Mouse (Mus musculus) splenic B cell, adult 2 months (primary cell): ENCODE data around the gene Gstt1.

Experiments used
- DNase-seq: peaks from one replicate; pipeline ENCODE4 v3.0.0-alpha.2; 2011; ENCODE audit warnings: low read depth, low spot score
- H3K27me3 ChIP-seq: 2 replicates; pipeline ENCODE4 v1.6.1; 2012; ENCODE audit warnings: mild to moderate bottlenecking, low read length, moderate library complexity, mixed read lengths; ENCODE audit not compliant: control insufficient read depth, poor library complexity, insufficient read depth, severe bottlenecking
- H3K36me3 ChIP-seq: 2 replicates; pipeline ENCODE4 v1.6.1; 2012; ENCODE audit warnings: mild to moderate bottlenecking, low read length, moderate library complexity, mixed read lengths; ENCODE audit not compliant: control insufficient read depth, poor library complexity, insufficient read depth, severe bottlenecking

Gene Gstt1

DNA sequence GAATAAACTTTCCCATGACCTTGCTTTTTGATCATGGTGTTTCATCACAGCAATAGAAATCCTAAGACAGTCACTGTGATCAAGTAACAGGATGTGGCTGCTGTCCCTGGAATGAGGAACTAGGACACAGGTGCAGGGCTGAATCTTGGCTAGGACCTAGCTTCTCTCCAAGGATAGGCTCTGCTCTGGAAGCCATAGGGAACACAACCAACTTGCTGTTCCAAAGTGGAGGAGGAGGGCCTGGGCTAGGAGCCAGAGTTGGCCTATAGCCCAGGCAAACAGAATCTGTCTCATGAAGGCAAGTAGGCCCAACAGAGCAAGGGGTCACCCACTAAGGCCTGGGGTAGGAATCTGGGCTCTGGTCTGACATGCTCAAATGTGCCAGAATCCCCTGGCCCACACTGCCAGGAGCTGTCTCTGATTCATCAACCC lies 30.1 kb upstream of the Gstt1 start:
- DNase-seq, result no peak
- H3K36me3 ChIP-seq, result no peaks in the 10 kb centered on the region
- no peaks in the 10 kb centered on the region for H3K27me3 ChIP-seq

DNA sequence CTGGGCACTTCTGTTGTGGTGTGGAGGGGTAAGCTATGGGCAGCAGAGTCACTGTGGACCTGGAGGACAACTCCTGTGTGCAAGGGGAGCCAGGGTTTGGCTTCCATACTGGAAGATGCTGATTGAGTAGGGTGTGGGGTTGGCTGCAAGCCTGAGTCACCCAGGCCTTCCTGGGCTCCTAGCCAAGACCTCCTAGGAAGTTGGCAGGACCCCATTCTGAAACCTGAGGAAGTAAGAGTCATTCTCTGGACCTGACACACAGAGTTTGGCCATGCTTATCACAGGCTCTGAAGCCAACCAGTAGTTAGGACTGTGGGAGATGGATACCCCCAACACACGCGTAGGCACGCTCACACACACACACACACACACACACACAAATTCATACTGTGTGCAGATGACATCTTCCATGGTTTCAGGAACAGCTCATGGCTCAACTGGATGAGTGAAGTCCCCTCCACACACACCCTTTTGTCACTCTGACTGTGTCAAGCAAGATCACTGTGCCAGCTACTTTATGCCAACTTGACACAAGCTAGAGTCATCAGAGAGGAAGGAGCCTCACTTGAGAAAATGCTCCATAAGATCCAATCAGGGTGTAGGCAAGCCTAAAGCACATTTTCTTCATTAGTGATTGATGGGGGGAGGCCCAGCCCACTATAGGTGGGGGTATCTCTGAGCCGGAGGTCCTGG lies 29.4 kb upstream of the Gstt1 start:
- Histone ChIP-seq H3K27me3 (no peaks in the 10 kb centered on the region), H3K36me3 (no peaks in the 10 kb centered on the region)
- no peak for DNase-seq

DNA sequence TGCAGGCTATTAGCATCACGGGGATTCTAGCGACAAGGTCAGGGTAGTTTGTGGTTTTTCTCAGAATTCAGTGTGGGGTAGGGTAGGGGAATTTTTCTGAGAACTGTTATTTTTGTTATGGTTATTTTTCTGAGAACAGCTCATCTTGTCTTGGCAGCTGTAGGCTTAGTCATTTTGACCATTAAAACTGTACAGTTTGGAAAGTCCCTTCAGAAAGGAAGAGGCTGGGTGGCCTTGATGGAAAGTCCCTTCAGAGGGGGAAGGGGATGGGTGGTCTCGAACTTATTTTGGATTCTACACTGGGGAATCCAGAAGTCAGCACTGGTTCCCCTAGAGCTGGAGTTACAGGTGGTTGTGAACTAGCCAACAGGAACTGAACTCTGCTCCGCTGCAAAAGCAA lies 26.1 kb upstream of the Gstt1 start:
- Histone ChIP-seq H3K27me3 (no peaks in the 10 kb centered on the region), H3K36me3 (no peaks in the 10 kb centered on the region)
- DNase-seq, result no peak

DNA sequence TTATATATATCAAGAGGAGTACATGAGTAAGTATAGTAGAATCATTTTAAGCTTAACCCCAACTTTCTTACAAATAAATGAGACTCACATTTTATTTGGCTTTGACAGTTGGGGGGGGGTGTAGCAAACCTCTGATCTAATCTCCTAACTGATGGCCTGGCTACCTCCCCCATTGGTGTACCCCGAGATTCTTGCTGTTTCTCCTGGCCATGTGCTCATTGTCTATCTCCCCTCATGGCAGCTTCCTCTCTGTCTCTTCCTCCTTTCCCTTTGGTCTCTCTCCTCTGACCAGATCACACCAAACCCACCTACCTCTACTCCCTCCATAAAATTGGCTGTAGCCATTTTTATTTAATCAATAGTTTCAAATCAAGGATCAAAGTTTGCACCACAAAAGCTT lies 25.4 kb upstream of the Gstt1 start:
- H3K36me3 ChIP-seq, result no peaks in the 10 kb centered on the region
- H3K27me3 ChIP-seq, result no peaks in the 10 kb centered on the region
- no peak for DNase-seq

DNA sequence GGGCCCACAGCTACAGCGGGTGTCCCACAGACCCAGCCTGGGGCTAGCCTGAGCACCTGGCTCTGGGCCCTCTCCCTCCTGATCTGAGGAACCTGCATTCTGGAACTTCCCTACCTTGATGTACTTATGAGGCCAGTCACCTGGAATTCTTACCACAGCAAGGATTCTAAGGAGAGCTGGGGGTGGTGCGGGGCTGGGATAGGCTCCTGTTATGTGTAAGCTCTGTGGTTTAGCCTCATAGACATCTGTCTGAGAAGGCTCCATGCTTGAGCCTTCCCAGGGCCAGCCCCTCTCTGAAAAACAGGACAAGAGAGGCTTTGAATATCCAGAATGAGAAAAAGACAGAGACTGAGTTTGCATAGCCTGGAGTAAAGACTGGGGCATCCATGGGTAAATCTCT lies 24.1 kb upstream of the Gstt1 start, which contains the start of gene Gstt4:
Gene Gstt4, minus strand, starts transcription at position 101 of the 400 bp plus-strand sequence.
- Histone ChIP-seq H3K27me3 (no peaks in the 10 kb centered on the region), H3K36me3 (no peaks in the 10 kb centered on the region)
- DNase-seq, result no peak

DNA sequence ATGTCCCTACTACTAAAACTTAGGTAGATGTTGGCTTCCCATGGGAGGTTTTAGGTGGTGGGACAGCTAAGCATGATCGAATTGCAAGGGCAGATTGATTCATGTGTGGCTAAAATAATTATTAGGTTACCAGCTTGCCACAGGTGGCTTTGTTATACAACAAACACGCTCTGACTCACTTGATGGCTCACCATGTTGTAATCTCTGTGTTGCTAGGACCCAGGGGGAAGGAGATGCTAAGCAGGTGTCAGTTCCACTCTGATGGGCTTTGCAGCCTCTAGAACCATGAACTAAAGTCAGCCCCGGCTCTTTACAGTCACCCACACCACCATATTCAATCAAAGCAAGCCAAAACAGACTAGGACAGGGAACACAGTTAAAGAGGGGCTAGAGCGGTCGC lies 21.5 kb upstream of the Gstt1 start:
- Histone ChIP-seq H3K36me3 (no peaks in the 10 kb centered on the region), H3K27me3 (no peaks in the 10 kb centered on the region)
- no peak for DNase-seq

DNA sequence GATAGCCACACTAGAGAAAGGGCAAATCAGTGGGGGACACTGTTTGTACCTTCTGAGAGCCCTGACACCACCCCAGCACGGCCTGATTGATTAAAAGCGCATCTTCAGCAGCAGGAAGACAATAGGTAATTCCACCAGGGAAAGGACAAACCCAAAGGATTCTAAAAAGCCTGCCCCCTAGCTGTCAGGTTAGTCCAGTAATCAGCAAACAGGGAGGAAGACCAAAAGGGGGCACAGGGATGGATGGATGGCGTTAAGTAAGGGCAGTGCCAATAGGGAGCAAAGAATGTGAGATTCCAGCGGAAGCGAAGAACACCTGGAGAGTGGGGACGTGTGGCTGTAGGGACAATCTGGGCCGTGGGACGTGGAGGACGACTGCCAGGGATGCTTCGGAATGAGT lies 20.3 kb upstream of the Gstt1 start:
- DNase-seq, result no peak
- Histone ChIP-seq H3K27me3 (no peaks in the 10 kb centered on the region), H3K36me3 (no peaks in the 10 kb centered on the region)

DNA sequence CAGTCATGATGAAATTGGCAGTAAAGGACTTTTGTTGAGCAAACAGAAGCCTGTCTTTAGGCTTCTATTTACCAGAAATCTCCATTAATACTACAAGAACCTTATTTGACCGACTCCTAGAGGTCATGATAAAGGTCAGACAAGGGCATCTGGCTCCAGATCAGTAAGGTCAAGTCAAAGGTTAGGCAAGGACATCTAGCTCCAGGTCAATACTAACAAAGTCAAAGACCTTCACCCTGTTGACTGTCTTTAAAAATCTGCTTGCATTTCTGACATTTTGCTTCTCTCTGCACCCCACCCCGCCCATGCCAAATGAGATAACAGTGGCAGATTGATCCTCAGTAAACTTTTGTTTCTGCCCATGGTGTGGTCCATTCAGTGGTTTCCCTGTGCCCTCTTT lies 5.8 kb upstream of the Gstt1 start:
- DNase-seq, result no peak
- Histone ChIP-seq H3K27me3 (no peaks in the 10 kb centered on the region), H3K36me3 (no peaks in the 10 kb centered on the region)

DNA sequence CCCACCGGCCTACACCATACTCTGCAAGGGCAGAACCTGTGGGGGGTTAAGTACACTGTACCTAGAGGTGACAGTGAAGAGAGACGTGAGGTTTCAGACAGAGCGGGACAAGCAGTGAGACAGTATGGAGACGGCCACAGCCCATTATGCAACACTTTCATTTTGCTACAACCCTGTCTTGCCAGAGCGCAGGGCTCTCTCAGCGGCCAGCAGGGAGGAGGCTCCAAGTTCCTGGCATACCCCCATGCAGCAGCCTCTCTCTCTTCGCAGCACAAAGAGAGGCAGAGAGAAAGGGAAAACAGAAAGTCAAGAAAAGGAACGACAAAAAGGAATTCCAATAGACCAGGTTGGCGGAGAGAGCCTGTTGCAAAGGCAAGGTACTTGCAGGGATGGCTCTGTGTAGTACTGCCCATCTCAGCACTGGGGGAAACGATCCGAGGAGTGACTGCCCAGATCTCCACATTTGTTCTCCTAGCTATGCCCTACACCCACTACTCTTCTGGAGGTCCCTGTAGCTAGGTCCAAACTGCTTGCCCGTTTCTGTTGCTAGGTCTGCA lies 687 bp downstream of the Gstt1 start:
- Histone ChIP-seq H3K27me3 (no peaks in the 10 kb centered on the region), H3K36me3 (no peaks in the 10 kb centered on the region)
- DNase-seq, result peak; percentile 35

DNA sequence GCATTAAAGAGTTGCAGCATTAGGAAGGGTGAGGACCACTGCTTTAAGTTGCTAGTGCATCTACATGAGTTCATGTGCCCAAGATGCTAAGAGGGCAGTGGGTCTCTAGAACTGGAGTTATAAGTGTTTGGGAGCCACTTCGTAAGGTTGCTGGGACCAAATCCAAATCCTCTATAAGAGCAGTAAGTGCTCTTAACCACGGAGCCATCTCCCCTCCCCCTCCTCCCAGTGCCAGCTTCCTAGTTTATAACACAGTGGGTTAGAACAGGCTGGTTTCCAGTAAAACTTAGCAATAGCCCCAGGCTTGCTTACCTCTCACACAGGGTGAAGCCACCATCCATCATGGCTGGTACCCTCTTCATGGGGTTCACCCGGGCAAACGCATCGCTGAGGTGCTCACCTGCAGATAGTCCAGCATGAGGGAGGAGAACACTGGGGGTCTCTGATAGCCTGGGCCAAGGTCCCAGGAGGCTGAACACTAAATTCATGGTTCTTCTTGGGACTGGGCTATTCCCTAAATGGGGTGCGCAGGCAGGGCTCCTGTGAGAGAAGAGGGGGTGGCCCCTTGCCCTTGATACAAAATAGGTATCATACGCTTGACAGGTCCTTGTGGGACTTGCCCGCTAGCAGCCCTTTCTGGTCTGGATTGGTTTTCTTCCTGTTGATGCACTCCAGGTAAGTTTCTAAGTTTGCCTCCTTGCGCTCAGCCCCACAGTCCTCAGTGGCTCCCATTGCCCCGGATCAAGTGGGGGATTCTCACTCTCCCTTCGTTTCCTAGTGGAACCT lies 1.5 kb downstream of the Gstt1 start:
- DNase-seq, result no peak
- H3K36me3 ChIP-seq, result no peaks in the 10 kb centered on the region

DNA sequence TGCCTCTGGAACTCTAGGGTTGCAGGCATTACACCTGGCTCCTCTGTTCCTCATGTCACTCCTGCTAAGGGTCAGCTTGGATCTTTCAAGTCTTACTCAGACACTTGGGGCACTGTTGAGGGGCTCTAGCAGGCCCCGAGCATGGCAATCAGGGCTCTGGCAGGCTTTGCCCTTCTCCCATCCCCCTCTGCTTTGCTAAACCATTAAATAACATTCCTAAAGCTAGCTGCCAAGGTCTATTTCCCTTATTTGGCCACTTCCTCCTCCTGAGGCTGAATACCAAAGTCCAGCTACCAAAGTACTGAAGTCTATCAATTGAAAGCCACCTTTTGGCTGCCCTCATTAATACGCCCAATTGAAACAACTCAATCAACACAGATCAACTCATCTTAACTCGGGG lies 3.5 kb downstream of the Gstt1 start:
- DNase-seq, result no peak
- Histone ChIP-seq H3K27me3 (no peaks in the 10 kb centered on the region), H3K36me3 (no peaks in the 10 kb centered on the region)

More for the DNA sequence above, 1.5 kb downstream of the Gstt1 start:
- H3K27me3 ChIP-seq, result no peaks in the 10 kb centered on the region

DNA sequence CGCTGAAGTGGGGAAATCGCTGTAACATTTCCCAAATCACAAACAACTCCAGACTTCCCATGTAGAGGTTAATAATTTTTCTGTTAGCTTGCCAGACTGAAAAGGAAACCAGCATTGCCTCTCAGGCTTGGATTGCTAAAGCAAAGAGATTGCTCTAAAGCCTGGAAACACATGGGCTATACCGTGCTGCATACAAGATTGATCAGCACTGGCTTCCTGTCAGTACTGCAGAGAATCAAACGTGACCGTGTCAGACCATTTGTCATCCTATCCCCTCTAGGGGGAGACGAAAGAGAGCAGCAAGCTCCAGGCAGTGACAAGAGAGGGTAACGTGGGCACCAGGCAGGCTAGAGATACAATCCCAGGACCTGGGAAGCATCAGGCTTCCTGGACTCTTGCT lies 7.6 kb downstream of the Gstt1 start:
- H3K36me3 ChIP-seq, result no peaks in the 10 kb centered on the region
- no peaks in the 10 kb centered on the region; the same call in 1 of the 2 replicates for H3K27me3 ChIP-seq
- peak; percentile 36 for DNase-seq

DNA sequence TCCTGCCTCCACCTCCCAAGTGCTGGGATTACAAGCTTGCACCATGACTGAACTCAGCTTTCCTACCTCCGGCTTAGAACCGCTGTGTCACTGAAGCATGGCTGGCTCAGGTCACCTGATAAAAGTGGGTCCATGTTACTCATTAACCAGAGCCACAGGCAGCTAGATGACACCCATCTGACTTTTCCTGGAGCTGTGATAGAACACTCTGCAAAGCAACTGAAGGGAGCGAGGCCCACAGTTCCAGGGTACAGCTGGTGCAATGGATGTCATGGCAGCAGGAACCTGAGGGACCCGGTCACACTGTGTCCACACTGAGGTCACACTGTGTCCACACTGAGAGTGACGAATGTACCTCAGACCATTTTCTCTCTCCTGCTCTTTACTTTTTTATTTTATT lies 8.5 kb downstream of the Gstt1 start:
- no peak for DNase-seq
- no peaks in the 10 kb centered on the region; the same call in 1 of the 2 replicates for H3K27me3 ChIP-seq
- H3K36me3 ChIP-seq, result no peaks in the 10 kb centered on the region

DNA sequence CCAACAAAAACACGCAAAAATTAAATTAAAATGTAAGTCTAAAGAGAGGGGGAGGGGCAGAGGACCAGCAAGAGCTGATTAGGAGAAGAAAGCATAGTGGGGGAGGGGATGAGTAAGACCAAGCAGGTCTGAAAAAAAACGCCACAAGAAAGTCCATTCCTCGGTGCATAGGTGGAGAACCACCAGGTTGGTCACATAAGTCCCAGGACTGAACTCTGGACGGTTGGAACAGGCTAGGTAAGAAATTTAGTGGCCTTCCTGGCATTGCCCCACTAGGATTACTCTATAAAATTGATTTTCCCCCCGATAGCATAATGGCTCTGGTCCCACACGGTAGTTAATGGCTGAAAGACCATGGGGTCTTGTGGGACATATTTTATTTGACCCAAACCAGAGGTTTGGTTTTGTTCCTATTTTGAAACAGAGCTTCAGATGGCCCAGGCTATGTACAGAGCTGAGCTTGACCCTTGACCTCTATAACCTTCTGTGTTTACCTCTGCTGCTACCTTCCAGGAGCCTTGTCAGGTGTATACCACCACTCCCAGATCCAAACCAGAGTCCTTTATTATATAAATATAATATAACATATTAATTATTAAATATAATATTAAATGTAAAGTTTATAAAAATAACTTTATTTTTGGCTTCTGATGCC lies 9.2 kb downstream of the Gstt1 start:
- Histone ChIP-seq H3K36me3 (no peaks in the 10 kb centered on the region), H3K27me3 (no peaks in the 10 kb centered on the region; the same call in 1 of the 2 replicates)
- no peak for DNase-seq

DNA sequence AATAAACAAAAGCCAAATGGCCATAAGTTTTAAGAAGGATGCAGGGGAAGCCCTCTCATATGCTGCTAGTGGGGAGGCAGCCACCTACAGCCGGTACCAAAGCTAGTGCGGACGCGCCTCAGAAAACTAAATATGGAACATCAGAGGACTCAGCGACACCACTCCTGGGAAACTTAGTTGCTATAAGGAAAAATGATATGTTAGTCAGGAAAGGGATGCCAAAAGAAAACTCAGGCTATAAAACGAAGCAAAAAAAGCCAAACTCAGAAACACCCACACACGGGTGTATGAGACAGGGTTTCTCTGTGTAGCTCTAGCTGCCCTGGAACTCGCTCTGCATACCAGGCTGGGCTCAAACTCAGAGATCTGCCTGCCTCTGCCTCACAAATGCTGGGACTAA lies 10.1 kb downstream of the Gstt1 start:
- H3K27me3 ChIP-seq, result no peaks in the 10 kb centered on the region; the same call in 1 of the 2 replicates
- no peak for DNase-seq
- H3K36me3 ChIP-seq, result no peaks in the 10 kb centered on the region
